Mouse (Mus musculus) adrenal gland, postnatal 10 days (tissue): Measurements from ENCODE around the gene Arsk. TPM values are rescaled to one million over a fixed set of nuclear protein-coding genes. Genes with fewer than 3 reads are reported as not detected.

ENCODE experiments used
- DNase-seq: peaks from one replicate; pipeline ENCODE4 v3.0.0; 2021; ENCODE audit warnings: mixed read lengths
- total RNA-seq, 2 experiments: library from RNA; stranded (reverse); gene quantifications; 2 replicates each; pipeline ENCODE4 v1.2.3; 2021

Gene Arsk
- total RNA-seq, 2 experiments from 2014 or later = 5.8 to 7.1 TPM

- peak; percentile 22 for DNase-seq
Measured at GRCm38 (mm10) chr13:76024588-76024987, 73.9 kb downstream of the Arsk start.

- DNase-seq = no peak
Measured at GRCm38 (mm10) chr13:76021782-76022181, 76.7 kb downstream of the Arsk start.

GRCm38 (mm10) chr13:76018844-76019400, 79.5 kb downstream of the Arsk start:
- no peak for DNase-seq

- DNase-seq = peak; percentile 99
Measured at GRCm38 (mm10) chr13:76017974-76018843, 80.3 kb downstream of the Arsk start, which contains the start of gene Rfesd. Gene Rfesd, minus strand, starts transcription at chr13:76018719.

- peak; percentile 17 for DNase-seq
Measured at GRCm38 (mm10) chr13:76017465-76017864, 81.0 kb downstream of the Arsk start.

GRCm38 (mm10) chr13:76014511-76014910, 83.9 kb downstream of the Arsk start:
- no peak for DNase-seq

Other genes with a start within 250 kb of the Arsk start
- 10 to 100 TPM; 12.3 to 15.9 TPM for gene Rhobtb3, start 154.7 kb downstream of the Arsk start, total RNA-seq
- not detected for gene Spata9, start 131.5 kb downstream of the Arsk start, total RNA-seq
- 10 to 100 TPM; 14.1 to 20.5 TPM for gene Rfesd, start 79.9 kb downstream of the Arsk start, total RNA-seq
- gene Gpr150, start 41.7 kb downstream of the Arsk start, total RNA-seq = not detected
- 10 to 100 TPM; 21.1 to 23.0 TPM for gene Ttc37, start 74 bp upstream of the Arsk start, total RNA-seq
- not detected for gene Fam81b, start 206.4 kb upstream of the Arsk start, total RNA-seq